ENCODE assay signal across 11 mouse cellular contexts in the genomic region with DNA sequence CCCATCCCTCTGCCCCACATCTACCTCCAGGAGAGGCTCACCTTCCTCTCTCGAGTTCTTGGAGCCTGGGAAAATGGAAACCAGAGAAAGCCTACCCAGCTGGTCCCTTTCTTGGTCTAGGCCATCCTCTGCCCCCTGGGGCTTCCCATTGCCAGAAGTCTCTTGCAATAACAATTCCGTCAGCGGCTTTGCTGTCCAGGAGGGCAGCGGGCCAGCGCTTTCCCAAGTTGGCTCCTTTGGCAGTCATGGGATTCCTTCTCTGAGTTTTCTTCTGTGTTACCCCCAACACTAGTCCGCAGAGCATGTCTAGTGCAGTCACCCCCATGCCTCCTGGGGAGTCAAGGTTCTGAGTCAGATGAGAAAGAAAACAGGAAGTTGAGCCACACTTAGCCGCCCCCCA. TPM values are rescaled to one million over a fixed set of nuclear protein-coding genes. Genes with fewer than 3 reads are reported as not detected.
DNase-seq lines count a peak whose midpoint lies in the region; ATAC-seq and TF ChIP-seq lines count a peak whose summit lies in the region.
"Had no signal": no experiment of that assay in that cellular context is flagged by ENCODE, and none has a peak within 500 bp of the region (broad histone marks: within the 10 kb centered on the region; RNA-seq: fewer than 3 reads in every experiment).

No protein-coding gene starts in this region.

- H3K79me2 ChIP-seq in liver, adult 2 months (ENCODE audit: control insufficient read depth, insufficient read depth, low read length): no peaks in the 10 kb centered on the region

- TF ChIP-seq CTCF in liver, adult 2 months (IDR thresholded peaks at IDR 0.05; ENCODE audit: low read depth, low read length): no peak

- no peak for ATAC-seq in liver, embryonic 11.5 days (replicated peaks; ENCODE audit: low FRiP score)
- ATAC-seq in megakaryocyte-erythroid progenitor cell, adult 5-6 weeks (replicated peaks; ENCODE audit: low FRiP score, low TSS enrichment, poor library complexity, severe bottlenecking): no peak

- H3K9ac ChIP-seq in liver, adult 2 months (ENCODE audit: low read depth, low read length): no peak overlapping the region
- no peak overlapping the region for H3K9ac ChIP-seq in liver, embryonic 11.5 days (ENCODE audit: low read depth, low read length)
- H3K9ac ChIP-seq: hindbrain, embryonic 15.5 days had no signal

- intact Hi-C loops in gastrocnemius, postnatal 14 days (cut with DNase I; ENCODE audit: low total_unique reads): no loop called here

- H3K4me1 ChIP-seq in liver, adult 2 months (ENCODE audit: control insufficient read depth, insufficient read depth, low read length): no peaks in the 10 kb centered on the region
- H3K4me1 ChIP-seq in liver, embryonic 11.5 days (replicated peaks; ENCODE audit: control insufficient read depth, insufficient read depth, low read length): no peaks in the 10 kb centered on the region
- H3K4me1 ChIP-seq: hindbrain, embryonic 15.5 days had no signal

- no peak for TF ChIP-seq POLR2A in liver, adult 2 months (IDR thresholded peaks at IDR 0.05; ENCODE audit: extremely low read depth, insufficient read depth, low read length)

- peak overlapping the region; percentile 49 for H3K27ac ChIP-seq in liver, adult 2 months (replicated peaks; ENCODE audit: insufficient read depth, low read depth, low read length)
- no peak overlapping the region for H3K27ac ChIP-seq in liver, embryonic 11.5 days (ENCODE audit: low read depth, low read length)
- H3K27ac ChIP-seq: hindbrain, embryonic 15.5 days; stomach, postnatal 0 days had no signal

- DNase-seq in liver, adult 2 months (ENCODE audit: extremely low read depth, low read depth, low spot score): peak; percentile 21
- DNase-seq in liver, embryonic 11.5 days (ENCODE audit: low spot score): no peak
- peak; percentile 91 for DNase-seq in gastrocnemius, postnatal 14 days
- DNase-seq in kidney, postnatal 14 days: peak; percentile 67
- peak; percentile 64 for DNase-seq in urinary bladder, postnatal 25 days (ENCODE audit: low spot score)
- DNase-seq in natural killer cell, adult 2 months (ENCODE audit: low spot score in 2 of 2): no peak

- no peak overlapping the region for H3K4me2 ChIP-seq in liver, embryonic 11.5 days
- H3K4me2 ChIP-seq: hindbrain, embryonic 15.5 days had no signal

- WGBS in liver, adult 2 months: 70% methylated on average over 7 of the region's 7 CpGs
- WGBS in liver, embryonic 11.5 days: 75% methylated on average over 7 of the region's 7 CpGs

- H3K4me3 ChIP-seq in liver, adult 2 months (ENCODE audit: insufficient read depth, low read depth, low read length): no peak overlapping the region
- H3K4me3 ChIP-seq in liver, embryonic 11.5 days (ENCODE audit: low read depth, low read length): no peak overlapping the region
- H3K4me3 ChIP-seq: hindbrain, embryonic 15.5 days; megakaryocyte, embryonic 14.5 days had no signal

- H3K27me3 ChIP-seq in liver, adult 2 months (ENCODE audit: control insufficient read depth, insufficient read depth, low read length): no peaks in the 10 kb centered on the region
- no peaks in the 10 kb centered on the region for H3K27me3 ChIP-seq in liver, embryonic 11.5 days (replicated peaks; ENCODE audit: control insufficient read depth, insufficient read depth, low read length)
- H3K27me3 ChIP-seq: hindbrain, embryonic 15.5 days had no signal

- H3K36me3 ChIP-seq in liver, adult 2 months (ENCODE audit: control insufficient read depth, insufficient read depth, low read length): no peaks in the 10 kb centered on the region
- H3K36me3 ChIP-seq in liver, embryonic 11.5 days (ENCODE audit: control insufficient read depth, insufficient read depth, low read length): no peaks in the 10 kb centered on the region
- H3K36me3 ChIP-seq: hindbrain, embryonic 15.5 days had no signal

- no peaks in the 10 kb centered on the region for H3K9me3 ChIP-seq in liver, embryonic 11.5 days (ENCODE audit: control insufficient read depth, low read length)
- H3K9me3 ChIP-seq: hindbrain, embryonic 15.5 days had no signal

RNA-seq across cellular contexts. Expression of a gene that starts 22.6 kb away (rescaled TPM):
- 3.6 and 5.6 TPM in 2 replicates for total RNA-seq in liver, adult 2 months (2014; rRNA removed)
- polyA plus RNA-seq in liver, adult 2 months (2012; rRNA removed): 2.4 and 3.5 TPM in 2 replicates
- polyA plus RNA-seq in liver, embryonic 11.5 days (2014; fragmentation: Nextera tagmentation; extraction: Ambion mirVana): 0.10 TPM in 1 of 2 replicates, not detected in the other
- 10 to 100 TPM; 69.8 to 85.6 TPM for total RNA-seq in gastrocnemius, postnatal 14 days (2021)
- total RNA-seq in megakaryocyte-erythroid progenitor cell, adult 5-6 weeks (2014; fragmentation: Nextera tagmentation): not detected in 2 replicates
- total RNA-seq in megakaryocyte-erythroid progenitor cell, adult 5-6 weeks (2017): not detected in 2 replicates
- total RNA-seq: neutrophil, adult 5-6 weeks had no signal

RNA-seq across cellular contexts. Expression of a gene that starts 46.0 kb away (rescaled TPM):
- total RNA-seq in liver, adult 2 months (2014; rRNA removed): 4.4 and 6.6 TPM in 2 replicates
- 29.8 and 34.6 TPM in 2 replicates for polyA plus RNA-seq in liver, adult 2 months (2012; rRNA removed)
- 39.9 and 48.5 TPM in 2 replicates for polyA plus RNA-seq in liver, embryonic 11.5 days (2014; fragmentation: Nextera tagmentation; extraction: Ambion mirVana)
- total RNA-seq in gastrocnemius, postnatal 14 days (2021): 10 to 100 TPM in 1 of 2 experiments, 1 to 10 TPM in 1; 8.9 to 11.0 TPM
- 20.6 and 31.3 TPM in 2 replicates for total RNA-seq in megakaryocyte-erythroid progenitor cell, adult 5-6 weeks (2014; fragmentation: Nextera tagmentation)
- 8.7 and 11.5 TPM in 2 replicates for total RNA-seq in megakaryocyte-erythroid progenitor cell, adult 5-6 weeks (2017)

RNA-seq across cellular contexts. Expression of a gene that starts 48.3 kb away (rescaled TPM):
- 4.2 and 5.3 TPM in 2 replicates for total RNA-seq in liver, adult 2 months (2014; rRNA removed)
- 2.0 and 3.0 TPM in 2 replicates for polyA plus RNA-seq in liver, adult 2 months (2012; rRNA removed)
- polyA plus RNA-seq in liver, embryonic 11.5 days (2014; fragmentation: Nextera tagmentation; extraction: Ambion mirVana): 9.5 and 9.7 TPM in 2 replicates
- 1 to 10 TPM; 4.6 to 6.4 TPM for total RNA-seq in gastrocnemius, postnatal 14 days (2021)
- total RNA-seq in megakaryocyte-erythroid progenitor cell, adult 5-6 weeks (2014; fragmentation: Nextera tagmentation): 5.5 TPM in 2 replicates
- 14.7 and 26.2 TPM in 2 replicates for total RNA-seq in megakaryocyte-erythroid progenitor cell, adult 5-6 weeks (2017)

RNA-seq across cellular contexts. Expression of a gene that starts 50.8 kb away (rescaled TPM):
- total RNA-seq in liver, adult 2 months (2014; rRNA removed): 421 and 487 TPM in 2 replicates
- 561 and 742 TPM in 2 replicates for polyA plus RNA-seq in liver, adult 2 months (2012; rRNA removed)
- polyA plus RNA-seq in liver, embryonic 11.5 days (2014; fragmentation: Nextera tagmentation; extraction: Ambion mirVana): 0.13 and 0.23 TPM in 2 replicates
- total RNA-seq in gastrocnemius, postnatal 14 days (2021): 1 to 10 TPM in 1 of 2 experiments, under 1 TPM in 1; 0.93 to 1.8 TPM
- not detected in 2 replicates for total RNA-seq in megakaryocyte-erythroid progenitor cell, adult 5-6 weeks (2014; fragmentation: Nextera tagmentation)
- not detected in 2 replicates for total RNA-seq in megakaryocyte-erythroid progenitor cell, adult 5-6 weeks (2017)

Comparison
In these comparisons a context has a peak if more than half of its experiments do, and no peak if none do; other contexts are left out.
1. DNase-seq: peak in liver, adult 2 months (single experiment), gastrocnemius, postnatal 14 days (single experiment), kidney, postnatal 14 days (single experiment) and urinary bladder, postnatal 25 days (single experiment); none in liver, embryonic 11.5 days (single experiment) and natural killer cell, adult 2 months (0 of 2).
2. RNA of a gene that starts 22.6 kb away (total RNA-seq): 69.8 to 85.6 TPM in gastrocnemius, postnatal 14 days; 3.6 to 5.6 TPM in liver, adult 2 months and not detected in megakaryocyte-erythroid progenitor cell, adult 5-6 weeks; every median in the first group is over 10 times any median in the second.